Mouse (Mus musculus) liver, adult (tissue): ENCODE results near the gene Ceacam12.

Source experiments
- GATA4 ChIP-seq: IDR thresholded peaks from 2 replicates; pipeline ENCODE4 v1.6.1; 2014; ENCODE audit warnings: mild to moderate bottlenecking, low read length; ENCODE audit not compliant: insufficient replicate concordance

Gene Ceacam12

GRCm38 (mm10) chr7:18065629-18066028 is at the start of gene Ceacam12:
Ceacam12 (plus strand) TSS chr7:18065929.
- TF ChIP-seq GATA4: no peak

GRCm38 (mm10) chr7:18100785-18101184 is 35.1 kb downstream of the Ceacam12 start:
- no peak for TF ChIP-seq GATA4
